Mouse (Mus musculus) limb, embryonic 13.5 days (tissue): ENCODE results near the gene Rtl6. TPM values are rescaled to one million over a fixed set of nuclear protein-coding genes. Genes with fewer than 3 reads are reported as not detected.

ENCODE experiments used
- ATAC-seq: fragments of 200-750 bp; cut with Nextera tagmentation; 2 replicates; pipeline ENCODE4 v1.8.0; 2017; ENCODE audit warnings: low read depth, moderate number of reproducible peaks, moderate TSS enrichment; ENCODE audit not compliant: low FRiP score
- H3K27ac ChIP-seq: fragments of 300-500 bp; sonication (generic); 2 replicates; pipeline ENCODE4 v1.5.1; 2015; ENCODE audit warnings: inconsistent platforms, mild to moderate bottlenecking, moderate library complexity
- H3K27me3 ChIP-seq: fragments of 300-500 bp; sonication (generic); 2 replicates; pipeline ENCODE4 v1.6.1; 2015; ENCODE audit warnings: mild to moderate bottlenecking, inconsistent platforms
- H3K36me3 ChIP-seq: fragments of 300-500 bp; sonication (generic); 2 replicates; pipeline ENCODE4 v1.6.1; 2015; ENCODE audit warnings: inconsistent platforms, mild to moderate bottlenecking, moderate library complexity
- H3K4me1 ChIP-seq: fragments of 300-500 bp; sonication (generic); 2 replicates; pipeline ENCODE4 v1.6.1; 2015; ENCODE audit warnings: inconsistent platforms
- H3K4me2 ChIP-seq: fragments of 300-500 bp; sonication (generic); replicated peaks from 2 replicates; pipeline ENCODE4 v1.6.1; 2015; ENCODE audit warnings: inconsistent platforms, mild to moderate bottlenecking, moderate library complexity
- H3K4me3 ChIP-seq: fragments of 300-500 bp; sonication (generic); 2 replicates; pipeline ENCODE4 v1.5.1; 2015; ENCODE audit warnings: moderate library complexity, mild to moderate bottlenecking, inconsistent platforms
- H3K9ac ChIP-seq: fragments of 300-500 bp; sonication (generic); 2 replicates; pipeline ENCODE4 v1.6.1; 2015; ENCODE audit warnings: mild to moderate bottlenecking, inconsistent platforms
- H3K9me3 ChIP-seq: fragments of 300-500 bp; sonication (generic); 2 replicates; pipeline ENCODE4 v1.6.1; 2016; ENCODE audit warnings: inconsistent platforms
- WGBS: fragments of 180-500 bp; shearing (Covaris S2); methylation state at CpG from one replicate; pipeline ENCODE4 v1.1.7; 2015; 5-methylcytosine and 5-hydroxymethylcytosine counted together
- polyA plus RNA-seq: library from polyadenylated mRNA; unstranded; fragments of >200 nt; fragmentation: Nextera tagmentation; extraction: Ambion mirVana; gene quantifications from 2 replicates; pipeline ENCODE4 v1.2.1, GENCODE M21; 2015

The Rtl6 gene
- polyA plus RNA-seq, result 22.2 and 25.2 TPM in 2 replicates

DNA sequence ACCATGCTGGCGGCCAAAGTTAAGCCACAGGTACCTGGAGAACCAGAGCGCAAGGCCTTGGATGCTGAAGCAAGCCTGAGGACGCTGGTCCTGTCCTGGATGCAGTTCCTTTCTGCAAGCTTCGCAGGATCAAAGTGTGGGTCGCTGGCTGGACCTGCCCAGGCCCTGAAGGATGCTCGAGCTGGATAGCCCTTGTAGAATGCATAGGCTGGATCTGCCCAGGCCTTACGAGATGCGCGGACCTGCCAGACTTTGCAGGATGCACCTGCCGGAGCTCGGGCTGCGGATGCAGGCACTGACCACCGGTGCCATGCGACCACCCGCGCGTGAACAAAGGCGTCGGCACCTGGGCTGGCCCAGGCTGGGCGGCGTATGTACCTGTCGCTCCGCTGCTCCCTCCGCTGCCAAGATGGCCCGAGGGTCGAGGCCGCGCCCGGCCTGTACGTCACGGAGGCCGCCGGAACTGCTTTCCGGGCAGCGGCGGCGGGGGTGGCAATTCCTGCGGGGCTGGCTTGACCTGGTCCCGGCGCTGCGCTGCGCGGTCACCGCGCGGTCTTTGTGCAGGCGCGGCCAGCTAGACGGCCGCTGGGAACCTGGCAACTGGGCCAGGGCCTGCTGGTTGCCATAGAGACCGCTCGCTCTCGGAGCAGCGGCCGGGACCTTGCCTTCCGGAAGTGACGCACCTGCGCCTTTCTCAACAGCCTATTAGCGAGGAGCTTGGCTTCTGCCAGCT lies at the start of gene Rtl6:
Gene Rtl6 (minus strand): TSS at position 635 of the 733 bp plus-strand sequence.
- H3K9ac ChIP-seq, result peak within 1 kb of the TSS; percentile 83
- peaks cover 27% of the 10 kb centered on the region for H3K4me1 ChIP-seq
- peak within 1 kb of the TSS; percentile 72 for H3K4me2 ChIP-seq
- H3K36me3 ChIP-seq, result peaks cover 39% of the 10 kb centered on the region
- H3K27ac ChIP-seq, result peak within 1 kb of the TSS; percentile 63; the same call in 1 of the 2 replicates
- no peaks in the 10 kb centered on the region for H3K9me3 ChIP-seq
- WGBS, result 11% methylated on average over 59 of the region's 59 CpGs
- H3K27me3 ChIP-seq, result no peaks in the 10 kb centered on the region
- ATAC-seq, result peak; percentile 83
- peak within 1 kb of the TSS; percentile 72 for H3K4me3 ChIP-seq

DNA sequence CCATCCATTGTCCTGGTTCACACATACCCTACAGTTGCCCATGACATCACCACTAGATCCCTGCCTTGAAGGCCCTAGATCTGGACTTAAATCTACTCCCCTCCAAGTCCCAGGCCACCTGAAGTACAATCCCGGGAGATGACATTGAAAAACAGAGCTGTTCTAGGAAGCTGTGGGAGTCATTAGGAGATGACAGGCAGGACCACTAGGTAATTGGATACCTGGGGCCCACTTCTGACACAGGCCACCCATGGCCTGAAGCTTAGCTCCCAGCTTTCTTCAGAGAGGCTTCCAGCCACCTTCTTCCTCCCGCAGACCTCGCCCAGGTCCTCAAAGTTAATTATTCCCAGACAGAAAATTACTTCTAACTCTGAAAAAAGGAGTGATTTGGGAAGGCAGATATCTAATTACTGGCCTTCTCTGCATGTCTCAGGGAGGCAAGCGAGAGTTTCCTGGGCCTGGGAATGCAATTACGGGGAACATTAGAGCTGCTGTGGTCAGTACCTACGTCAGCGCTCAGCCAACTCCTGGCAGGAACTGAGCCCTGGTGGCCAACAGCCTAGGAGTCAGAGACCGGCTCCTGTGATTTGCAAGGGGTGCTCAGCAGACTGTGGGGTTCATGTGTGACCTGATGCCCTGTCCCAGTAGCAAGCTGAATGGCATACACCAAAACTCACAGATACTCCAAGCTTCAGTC lies 45.8 kb upstream of the Rtl6 start:
- ATAC-seq, result no peak
- Histone ChIP-seq H3K4me2 (no peak overlapping the region), H3K36me3 (no peaks in the 10 kb centered on the region), H3K27ac (no peak overlapping the region), H3K4me1 (peaks cover 10% of the 10 kb centered on the region; the same call in 1 of the 2 replicates), H3K9ac (no peak overlapping the region), H3K4me3 (no peak overlapping the region), H3K9me3 (no peaks in the 10 kb centered on the region), H3K27me3 (no peaks in the 10 kb centered on the region)
- WGBS, result 23% methylated on average over 8 of the region's 8 CpGs

DNA sequence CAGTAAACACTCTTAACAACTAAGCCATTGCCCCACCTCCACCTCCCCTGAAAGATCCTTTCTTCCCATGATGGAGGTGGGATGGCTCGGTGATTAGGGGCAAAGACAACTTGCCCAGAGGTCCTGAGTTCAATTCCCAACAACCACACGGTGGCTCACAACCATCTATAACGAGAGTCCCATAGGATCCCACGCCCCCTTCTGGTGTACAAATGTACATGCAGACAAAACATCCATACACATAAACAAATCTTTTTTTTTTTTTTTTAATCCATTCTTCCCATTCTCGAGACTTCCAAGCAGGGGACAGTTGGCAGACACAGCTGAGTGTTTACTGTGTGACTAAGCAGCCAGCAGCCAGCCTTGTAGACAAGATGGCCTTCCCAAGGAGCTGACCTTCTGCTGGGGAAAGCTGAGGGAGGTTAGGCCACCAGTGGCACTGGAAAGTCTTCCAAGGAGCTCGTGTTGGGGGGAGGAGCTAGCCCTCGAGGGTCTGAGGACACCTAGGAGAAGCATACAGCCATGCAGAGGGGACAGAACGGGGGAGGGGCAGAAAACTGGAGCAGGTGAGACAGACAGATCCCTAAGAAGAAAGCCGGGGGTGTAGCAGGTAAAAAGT lies 43.5 kb upstream of the Rtl6 start:
- no peak overlapping the region for H3K4me2 ChIP-seq
- H3K36me3 ChIP-seq, result no peaks in the 10 kb centered on the region
- no peak overlapping the region for H3K9ac ChIP-seq
- ATAC-seq, result no peak
- no peaks in the 10 kb centered on the region for H3K27me3 ChIP-seq
- no peaks in the 10 kb centered on the region for H3K9me3 ChIP-seq
- H3K4me3 ChIP-seq, result no peak overlapping the region
- H3K27ac ChIP-seq, result no peak overlapping the region
- WGBS, result 76% methylated on average over 9 of the region's 9 CpGs
- peaks cover 10% of the 10 kb centered on the region; the same call in 1 of the 2 replicates for H3K4me1 ChIP-seq

GRCm38 (mm10) chr15:84598911-84599310 lies 41.3 kb upstream of the Rtl6 start:
- Histone ChIP-seq H3K27ac (no peak overlapping the region), H3K4me2 (no peak overlapping the region), H3K9ac (no peak overlapping the region), H3K4me1 (peaks cover 22% of the 10 kb centered on the region), H3K36me3 (no peaks in the 10 kb centered on the region), H3K9me3 (no peaks in the 10 kb centered on the region), H3K27me3 (no peaks in the 10 kb centered on the region), H3K4me3 (no peak overlapping the region)
- ATAC-seq, result no peak
- 91% methylated on average over 2 of the region's 2 CpGs for WGBS

DNA sequence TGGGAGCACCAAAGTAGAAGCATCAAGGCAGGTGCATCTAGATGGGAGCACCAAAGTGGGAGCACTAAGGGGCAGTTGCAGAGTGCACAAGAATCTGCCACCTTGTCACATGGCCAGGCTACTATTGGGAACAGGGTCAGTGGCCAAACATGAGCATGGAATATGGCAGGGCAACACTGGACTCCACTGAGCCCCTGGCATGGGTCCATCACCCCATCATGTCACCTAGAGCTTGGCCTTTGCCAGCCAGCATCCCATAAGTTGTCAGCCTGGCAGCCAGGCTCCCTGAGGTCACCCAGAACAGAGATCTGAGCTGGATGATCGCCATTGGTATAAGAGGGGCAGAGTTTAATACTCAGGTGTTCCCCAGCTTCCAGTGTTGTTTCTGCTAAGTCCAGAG lies 40.2 kb upstream of the Rtl6 start:
- Histone ChIP-seq H3K27ac (no peak overlapping the region), H3K9ac (no peak overlapping the region), H3K9me3 (no peaks in the 10 kb centered on the region), H3K36me3 (no peaks in the 10 kb centered on the region), H3K27me3 (no peaks in the 10 kb centered on the region), H3K4me1 (peaks cover 23% of the 10 kb centered on the region), H3K4me3 (no peak overlapping the region), H3K4me2 (no peak overlapping the region)
- 90% methylated on average over 1 of the region's 1 CpGs for WGBS
- ATAC-seq, result no peak

- Histone ChIP-seq H3K4me2 (no peak overlapping the region), H3K4me3 (no peak overlapping the region), H3K36me3 (no peaks in the 10 kb centered on the region), H3K9me3 (no peaks in the 10 kb centered on the region), H3K4me1 (peaks cover 31% of the 10 kb centered on the region), H3K27me3 (0 out of 2 replicates have a peak, but pooled peaks cover 3% of the 10 kb centered on the region), H3K9ac (no peak overlapping the region), H3K27ac (no peak overlapping the region)
- no peak for ATAC-seq
Observed at GRCm38 (mm10) chr15:84597021-84597420, 39.4 kb upstream of the Rtl6 start.

- H3K36me3 ChIP-seq, result no peaks in the 10 kb centered on the region
- ATAC-seq, result no peak
- H3K27me3 ChIP-seq, result peaks cover 6% of the 10 kb centered on the region; the same call in 1 of the 2 replicates
- WGBS, result 56% methylated on average over 9 of the region's 9 CpGs
- no peak overlapping the region for H3K4me2 ChIP-seq
- no peaks in the 10 kb centered on the region for H3K9me3 ChIP-seq
- H3K27ac ChIP-seq, result peak overlapping the region; percentile 55; the same call in 1 of the 2 replicates
- H3K4me3 ChIP-seq, result no peak overlapping the region
- peaks cover 43% of the 10 kb centered on the region for H3K4me1 ChIP-seq
- H3K9ac ChIP-seq, result 0 out of 2 replicates have a peak overlapping the region, but pooled peaks have one; percentile 9
Observed at GRCm38 (mm10) chr15:84595241-84595945, 37.8 kb upstream of the Rtl6 start.

DNA sequence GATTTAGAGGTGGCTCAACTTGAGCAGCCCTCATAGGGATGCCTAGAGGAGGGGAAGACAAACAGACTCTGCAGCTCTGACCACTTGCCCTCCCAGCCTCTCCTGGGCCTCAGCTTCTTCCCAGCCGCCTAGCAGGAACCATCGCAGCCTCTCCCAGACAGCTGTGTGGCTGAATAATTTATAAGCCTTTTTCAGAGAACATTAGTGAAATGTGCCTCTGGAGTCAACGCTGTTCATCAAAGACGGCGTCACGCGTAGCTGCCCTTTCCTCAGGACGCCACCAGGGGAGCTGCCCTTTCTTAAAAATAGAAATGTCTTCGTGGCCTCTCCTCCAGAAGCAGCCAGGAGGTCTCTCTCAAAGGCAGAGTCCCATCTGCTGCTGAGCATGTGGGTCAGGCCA lies 35.9 kb upstream of the Rtl6 start:
- H3K9ac ChIP-seq, result no peak overlapping the region
- no peak overlapping the region for H3K4me3 ChIP-seq
- H3K27ac ChIP-seq, result no peak overlapping the region
- ATAC-seq, result no peak
- WGBS, result 32% methylated on average over 9 of the region's 9 CpGs
- no peaks in the 10 kb centered on the region for H3K9me3 ChIP-seq
- peaks cover 43% of the 10 kb centered on the region for H3K4me1 ChIP-seq
- H3K27me3 ChIP-seq, result peaks cover 6% of the 10 kb centered on the region
- no peak overlapping the region for H3K4me2 ChIP-seq
- no peaks in the 10 kb centered on the region for H3K36me3 ChIP-seq

- Histone ChIP-seq H3K36me3 (no peaks in the 10 kb centered on the region), H3K9ac (no peak overlapping the region), H3K4me3 (no peak overlapping the region), H3K4me1 (peaks cover 43% of the 10 kb centered on the region), H3K27ac (no peak overlapping the region), H3K27me3 (peaks cover 6% of the 10 kb centered on the region), H3K9me3 (no peaks in the 10 kb centered on the region), H3K4me2 (no peak overlapping the region)
- 0 out of 2 replicates have a peak, but pooled peaks have one; percentile 5 for ATAC-seq
- 43% methylated on average over 5 of the region's 5 CpGs for WGBS
Observed at GRCm38 (mm10) chr15:84592240-84592639, 34.6 kb upstream of the Rtl6 start.

DNA sequence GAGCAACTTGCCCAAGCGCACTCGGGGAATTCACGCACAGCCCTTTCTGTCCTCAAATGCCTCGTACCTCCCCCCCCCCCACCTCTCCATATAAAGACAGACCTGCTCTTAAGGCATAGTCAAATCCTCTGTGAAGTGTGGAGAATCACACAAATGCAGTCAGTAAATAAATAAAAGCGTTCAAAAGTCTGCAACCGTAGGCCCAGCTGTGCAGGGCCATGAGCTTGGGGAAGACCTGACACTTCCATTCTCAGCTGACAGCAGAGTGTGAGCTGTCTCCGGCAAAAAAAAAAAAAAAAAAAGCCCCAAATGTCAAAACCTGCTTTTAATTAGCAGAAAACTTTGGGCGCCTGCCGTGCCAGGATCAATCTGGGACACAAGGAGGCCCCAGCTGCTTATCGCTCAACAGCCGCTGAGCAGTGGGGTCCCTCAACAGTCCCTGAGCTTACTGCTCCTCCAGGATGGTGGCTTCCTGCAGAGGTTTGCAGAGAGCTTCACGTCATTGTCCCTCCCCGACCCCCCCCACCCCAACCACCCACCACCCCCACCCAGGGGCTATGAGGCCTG lies 34.0 kb upstream of the Rtl6 start:
- 0 out of 2 replicates have a peak, but pooled peaks have one; percentile 21 for ATAC-seq
- no peaks in the 10 kb centered on the region for H3K9me3 ChIP-seq
- WGBS, result 16% methylated on average over 13 of the region's 13 CpGs
- H3K4me2 ChIP-seq, result no peak overlapping the region; the same call in 1 of the 2 replicates
- H3K27ac ChIP-seq, result no peak overlapping the region
- H3K4me1 ChIP-seq, result peaks cover 43% of the 10 kb centered on the region
- no peak overlapping the region for H3K9ac ChIP-seq
- no peaks in the 10 kb centered on the region for H3K36me3 ChIP-seq
- no peak overlapping the region for H3K4me3 ChIP-seq
- H3K27me3 ChIP-seq, result peaks cover 6% of the 10 kb centered on the region

GRCm38 (mm10) chr15:84588371-84588821 lies 30.8 kb upstream of the Rtl6 start:
- H3K36me3 ChIP-seq, result no peaks in the 10 kb centered on the region
- H3K4me2 ChIP-seq, result no peak overlapping the region
- ATAC-seq, result no peak
- H3K27me3 ChIP-seq, result peaks cover 6% of the 10 kb centered on the region
- no peak overlapping the region for H3K27ac ChIP-seq
- no peaks in the 10 kb centered on the region for H3K9me3 ChIP-seq
- H3K4me1 ChIP-seq, result peaks cover 26% of the 10 kb centered on the region
- H3K4me3 ChIP-seq, result no peak overlapping the region
- H3K9ac ChIP-seq, result no peak overlapping the region
- 73% methylated on average over 4 of the region's 4 CpGs for whole genome bisulfite sequencing
